Comparison of ENCODE assay signal across 20 mouse cellular contexts in the genomic region with DNA sequence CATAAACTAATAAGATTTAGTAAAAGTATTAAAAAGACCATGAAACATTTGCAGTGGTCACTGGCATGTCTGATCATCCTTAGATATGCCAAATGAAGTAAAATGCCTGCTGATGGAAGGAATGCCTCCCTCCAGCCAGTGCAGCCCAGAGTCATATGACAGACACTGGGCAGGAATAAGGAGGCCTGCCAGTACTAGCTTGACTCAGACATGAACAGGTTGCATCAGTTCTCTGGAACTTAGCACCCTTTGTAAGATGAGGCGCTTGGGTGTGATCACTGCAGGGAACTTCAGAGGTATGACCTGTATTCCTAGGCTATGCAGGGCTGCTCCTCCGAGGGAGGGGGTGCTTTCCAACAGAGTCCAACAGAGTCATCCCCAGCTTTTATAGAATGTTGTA. TPM values are rescaled to one million over a fixed set of nuclear protein-coding genes. Genes with fewer than 3 reads are reported as not detected.
A peak's percentile ranks its signal among the peaks of the same experiment; 100 is the strongest.
DNase-seq lines count a peak whose midpoint lies in the region; ATAC-seq and TF ChIP-seq lines count a peak whose summit lies in the region.
"Had no signal": no experiment of that assay in that cellular context is flagged by ENCODE, and none has a peak within 500 bp of the region (broad histone marks: within the 10 kb centered on the region; RNA-seq: fewer than 3 reads in every experiment).

No protein-coding gene starts in this region.

- no peak for TF ChIP-seq CTCF in stomach, postnatal 0 days (IDR thresholded peaks at IDR 0.05; ENCODE audit: low read depth)

- peak overlapping the region; percentile 55; the same call in 1 of the 2 replicates for H3K27ac ChIP-seq in heart, embryonic 12.5 days (ENCODE audit: poor library complexity, severe bottlenecking)
- no peak overlapping the region for H3K27ac ChIP-seq in midbrain, embryonic 10.5 days (replicated peaks)
- no peak overlapping the region for H3K27ac ChIP-seq in midbrain, embryonic 14.5 days (replicated peaks; ENCODE audit: low read depth, low read length)
- no peak overlapping the region for H3K27ac ChIP-seq in stomach, postnatal 0 days (replicated peaks)
- no peak overlapping the region for H3K27ac ChIP-seq in kidney, embryonic 15.5 days
- no peak overlapping the region for H3K27ac ChIP-seq in hindbrain, embryonic 12.5 days
- H3K27ac ChIP-seq: embryonic facial prominence, embryonic 10.5 days; heart, adult 2 months; hindbrain, embryonic 14.5 days; intestine, embryonic 15.5 days; limb, embryonic 10.5 days had no signal

- no peak for DNase-seq in heart, postnatal 25 days (ENCODE audit: low spot score)
- peak; percentile 4 for DNase-seq in midbrain, embryonic 10.5 days (ENCODE audit: low spot score)
- no peak for DNase-seq in midbrain, embryonic 14.5 days
- peak; percentile 60 for DNase-seq in fibroblast of lung, adult 2 months (ENCODE audit: low read depth)
- no peak for DNase-seq in stomach, postnatal 0 days (ENCODE audit: low spot score)
- DNase-seq: adrenal gland, postnatal 25 days; cerebellum, adult 11 months; liver, postnatal 0 days; lung, postnatal 10 days; right cerebral cortex, postnatal 25 days had no signal

- ATAC-seq in heart, embryonic 12.5 days (ENCODE audit: insufficient number of reproducible peaks, low FRiP score): no peak
- ATAC-seq in midbrain, embryonic 14.5 days (ENCODE audit: low FRiP score, low TSS enrichment): no peak
- peak; percentile 38; the same call in 1 of the 2 replicates for ATAC-seq in stomach, postnatal 0 days (ENCODE audit: low FRiP score, low TSS enrichment)
- no peak for ATAC-seq in kidney, embryonic 15.5 days (replicated peaks; ENCODE audit: low FRiP score)
- no peak for ATAC-seq in hindbrain, embryonic 12.5 days (ENCODE audit: low FRiP score)
- ATAC-seq: forebrain, embryonic 14.5 days; intestine, embryonic 15.5 days; liver, postnatal 0 days; midbrain, embryonic 16.5 days had no signal

- H3K4me2 ChIP-seq in heart, embryonic 12.5 days: no peak overlapping the region
- H3K4me2 ChIP-seq in midbrain, embryonic 14.5 days (ENCODE audit: low read length): no peak overlapping the region
- H3K4me2 ChIP-seq in stomach, postnatal 0 days (replicated peaks; ENCODE audit: low read depth): no peak overlapping the region
- H3K4me2 ChIP-seq in kidney, embryonic 15.5 days: no peak overlapping the region
- H3K4me2 ChIP-seq in hindbrain, embryonic 12.5 days (replicated peaks): no peak overlapping the region
- H3K4me2 ChIP-seq: hindbrain, embryonic 14.5 days; intestine, embryonic 15.5 days had no signal

- WGBS in heart, embryonic 12.5 days: 76% methylated on average over 2 of the region's 2 CpGs
- WGBS in midbrain, embryonic 10.5 days: 87% methylated on average over 2 of the region's 2 CpGs
- 99% methylated on average over 2 of the region's 2 CpGs for WGBS in midbrain, embryonic 14.5 days
- 64% methylated on average over 2 of the region's 2 CpGs for WGBS in stomach, postnatal 0 days
- WGBS in kidney, embryonic 15.5 days: 86% methylated on average over 2 of the region's 2 CpGs
- 91% methylated on average over 2 of the region's 2 CpGs for WGBS in hindbrain, embryonic 12.5 days

- H3K4me1 ChIP-seq in heart, embryonic 12.5 days (replicated peaks): peaks cover 28% of the 10 kb centered on the region
- no peaks in the 10 kb centered on the region for H3K4me1 ChIP-seq in midbrain, embryonic 10.5 days
- H3K4me1 ChIP-seq in midbrain, embryonic 14.5 days (ENCODE audit: control insufficient read depth, insufficient read depth, low read length): no peaks in the 10 kb centered on the region
- no peaks in the 10 kb centered on the region for H3K4me1 ChIP-seq in stomach, postnatal 0 days (replicated peaks; ENCODE audit: control insufficient read depth, insufficient read depth)
- H3K4me1 ChIP-seq in kidney, embryonic 15.5 days: no peaks in the 10 kb centered on the region
- H3K4me1 ChIP-seq in hindbrain, embryonic 12.5 days: no peaks in the 10 kb centered on the region
- H3K4me1 ChIP-seq: embryonic facial prominence, embryonic 10.5 days; intestine, embryonic 15.5 days; limb, embryonic 10.5 days had no signal

- H3K36me3 ChIP-seq in heart, embryonic 12.5 days: peaks cover 35% of the 10 kb centered on the region
- peaks cover 87% of the 10 kb centered on the region for H3K36me3 ChIP-seq in midbrain, embryonic 10.5 days
- peaks cover 70% of the 10 kb centered on the region for H3K36me3 ChIP-seq in midbrain, embryonic 14.5 days (ENCODE audit: control insufficient read depth, insufficient read depth, low read length)
- H3K36me3 ChIP-seq in stomach, postnatal 0 days (ENCODE audit: control insufficient read depth, insufficient read depth, low read length): peaks cover 4% of the 10 kb centered on the region
- peaks cover 78% of the 10 kb centered on the region for H3K36me3 ChIP-seq in kidney, embryonic 15.5 days
- H3K36me3 ChIP-seq in hindbrain, embryonic 12.5 days: peaks cover 47% of the 10 kb centered on the region

- no peaks in the 10 kb centered on the region for H3K27me3 ChIP-seq in heart, embryonic 12.5 days (replicated peaks)
- no peaks in the 10 kb centered on the region for H3K27me3 ChIP-seq in midbrain, embryonic 10.5 days (ENCODE audit: low read depth, poor library complexity, severe bottlenecking)
- no peaks in the 10 kb centered on the region for H3K27me3 ChIP-seq in midbrain, embryonic 14.5 days (ENCODE audit: control insufficient read depth, insufficient read depth, low read length)
- H3K27me3 ChIP-seq in stomach, postnatal 0 days (ENCODE audit: control insufficient read depth, insufficient read depth, low read length): no peaks in the 10 kb centered on the region
- H3K27me3 ChIP-seq in kidney, embryonic 15.5 days: no peaks in the 10 kb centered on the region
- H3K27me3 ChIP-seq in hindbrain, embryonic 12.5 days: no peaks in the 10 kb centered on the region
- H3K27me3 ChIP-seq: intestine, embryonic 15.5 days had no signal

- TF ChIP-seq EP300 in stomach, postnatal 0 days (optimal IDR thresholded peaks at IDR 0.05): no peak

- intact Hi-C loops in heart, postnatal 25 days (cut with DNase I): loop anchor here (10.0 kb wide), 1 partner anchor 722 kb away; no protein-coding TSS in a partner anchor

- no peak overlapping the region for H3K9ac ChIP-seq in heart, embryonic 12.5 days
- H3K9ac ChIP-seq in midbrain, embryonic 14.5 days (replicated peaks; ENCODE audit: low read length): no peak overlapping the region
- no peak overlapping the region for H3K9ac ChIP-seq in stomach, postnatal 0 days (ENCODE audit: low read length)
- H3K9ac ChIP-seq in kidney, embryonic 15.5 days: no peak overlapping the region
- H3K9ac ChIP-seq in hindbrain, embryonic 12.5 days: no peak overlapping the region
- H3K9ac ChIP-seq: hindbrain, embryonic 14.5 days; intestine, embryonic 15.5 days; liver, postnatal 0 days had no signal

- H3K9me3 ChIP-seq in heart, embryonic 12.5 days (replicated peaks): no peaks in the 10 kb centered on the region
- no peaks in the 10 kb centered on the region for H3K9me3 ChIP-seq in midbrain, embryonic 10.5 days (replicated peaks)
- no peaks in the 10 kb centered on the region for H3K9me3 ChIP-seq in midbrain, embryonic 14.5 days (ENCODE audit: control insufficient read depth, low read length)
- H3K9me3 ChIP-seq in stomach, postnatal 0 days (ENCODE audit: control insufficient read depth, low read length): no peaks in the 10 kb centered on the region
- no peaks in the 10 kb centered on the region for H3K9me3 ChIP-seq in kidney, embryonic 15.5 days (replicated peaks)
- no peaks in the 10 kb centered on the region for H3K9me3 ChIP-seq in hindbrain, embryonic 12.5 days (replicated peaks)
- H3K9me3 ChIP-seq: embryonic facial prominence, embryonic 10.5 days; intestine, embryonic 15.5 days; limb, embryonic 10.5 days had no signal

- H3K4me3 ChIP-seq in heart, embryonic 12.5 days: no peak overlapping the region
- no peak overlapping the region for H3K4me3 ChIP-seq in midbrain, embryonic 10.5 days
- H3K4me3 ChIP-seq in midbrain, embryonic 14.5 days (replicated peaks; ENCODE audit: low read depth, low read length): no peak overlapping the region
- no peak overlapping the region for H3K4me3 ChIP-seq in stomach, postnatal 0 days (ENCODE audit: low read depth, low read length)
- no peak overlapping the region for H3K4me3 ChIP-seq in kidney, embryonic 15.5 days (replicated peaks)
- no peak overlapping the region for H3K4me3 ChIP-seq in hindbrain, embryonic 12.5 days
- H3K4me3 ChIP-seq: embryonic facial prominence, embryonic 10.5 days; heart, adult 2 months; intestine, embryonic 15.5 days; limb, embryonic 10.5 days had no signal

RNA-seq across cellular contexts. Expression of gene Tgfbr1, which starts 54.1 kb away (rescaled TPM):
- 51.7 and 54.7 TPM in 2 replicates for polyA plus RNA-seq in heart, embryonic 12.5 days (2016; fragmentation: Nextera tagmentation; extraction: Ambion mirVana)
- 10 to 100 TPM; 14.3 to 15.8 TPM for total RNA-seq in heart, postnatal 25 days (2021)
- 90.0 and 110 TPM in 2 replicates for polyA plus RNA-seq in midbrain, embryonic 10.5 days (2016; fragmentation: Nextera tagmentation; extraction: Ambion mirVana)
- 33.9 and 57.4 TPM in 2 replicates for polyA plus RNA-seq in midbrain, embryonic 14.5 days (2014; fragmentation: Nextera tagmentation; extraction: Ambion mirVana)
- polyA plus RNA-seq in stomach, postnatal 0 days (2015; fragmentation: Nextera tagmentation; extraction: Ambion mirVana): 8.7 and 9.4 TPM in 2 replicates
- polyA plus RNA-seq in kidney, embryonic 15.5 days (2015; fragmentation: Nextera tagmentation; extraction: Ambion mirVana): 45.2 and 45.5 TPM in 2 replicates
- 96.7 and 102 TPM in 2 replicates for polyA plus RNA-seq in hindbrain, embryonic 12.5 days (2016; fragmentation: Nextera tagmentation; extraction: Ambion mirVana)

Comparison
In these comparisons a context has a peak if more than half of its experiments do, and no peak if none do; other contexts are left out.
1. DNase-seq: peak in midbrain, embryonic 10.5 days (single experiment) and fibroblast of lung, adult 2 months (single experiment); none in heart, postnatal 25 days (single experiment), midbrain, embryonic 14.5 days (single experiment) and stomach, postnatal 0 days (single experiment).